Mouse (Mus musculus): ENCODE data around the gene Gper1. TPM values are rescaled to one million over a fixed set of nuclear protein-coding genes. Genes with fewer than 3 reads are reported as not detected.
A peak's percentile ranks its signal among the peaks of the same experiment; 100 is the strongest.

The Gper1 gene
- polyA plus RNA-seq, 1 experiment from 2014 or later = 0.77 TPM

DNA sequence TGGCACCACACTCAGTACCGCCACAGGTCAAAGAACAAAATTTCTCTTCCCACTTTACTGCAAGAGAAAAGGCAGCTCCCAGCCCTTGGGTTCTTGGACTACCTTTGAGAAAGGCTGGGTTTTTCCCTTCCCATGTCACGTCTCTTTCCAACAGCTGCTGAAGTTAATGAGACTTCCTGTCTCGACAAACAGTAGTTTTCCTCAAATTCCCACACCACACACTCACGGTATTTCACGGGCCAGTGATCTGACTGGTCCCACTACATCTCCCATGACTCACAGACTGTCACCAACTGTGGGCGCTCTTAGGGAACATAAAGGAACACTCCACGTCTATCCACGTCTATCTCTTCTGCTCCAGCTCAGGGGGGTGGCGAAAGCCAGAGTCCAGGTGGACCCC, 2.2 kb downstream of the Gper1 start:
- H3K27ac ChIP-seq (replicated peaks) = no peak overlapping the region; the same call in 1 of the 2 replicates
- H3K27me3 ChIP-seq (ENCODE audit: low read depth, poor library complexity, severe bottlenecking) = no peaks in the 10 kb centered on the region
- H3K9me3 ChIP-seq (replicated peaks) = no peaks in the 10 kb centered on the region
- 93% methylated on average over 9 of the region's 9 CpGs for WGBS
- H3K36me3 ChIP-seq = peaks cover 8% of the 10 kb centered on the region
- DNase-seq (ENCODE audit: low spot score) = no peak
- H3K4me3 ChIP-seq = no peak overlapping the region
- peaks cover 19% of the 10 kb centered on the region for H3K4me1 ChIP-seq

DNA sequence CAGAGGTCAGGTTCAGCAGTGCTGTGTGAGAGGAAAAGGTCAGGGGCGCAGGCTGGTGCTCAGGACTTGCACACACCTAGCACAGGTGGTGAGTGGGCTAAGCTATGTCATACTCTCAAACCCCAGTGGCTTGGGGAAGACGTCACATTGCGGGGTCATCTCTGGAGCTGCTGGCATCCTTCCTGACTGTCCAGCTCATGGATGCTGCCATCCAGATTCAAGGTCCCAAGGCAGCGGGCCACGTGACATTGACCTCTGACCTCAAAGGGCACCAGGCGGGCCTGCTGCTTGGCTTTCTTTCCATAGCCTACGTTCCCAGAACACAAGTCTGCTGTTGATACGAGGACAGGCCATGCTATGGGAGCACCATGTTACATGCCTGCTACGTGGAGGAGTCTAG, 4.0 kb downstream of the Gper1 start:
- Histone ChIP-seq H3K36me3 (peaks cover 8% of the 10 kb centered on the region), H3K9me3 (replicated peaks) (no peaks in the 10 kb centered on the region), H3K4me3 (no peak overlapping the region), H3K27ac (replicated peaks) (no peak overlapping the region), H3K4me1 (peaks cover 34% of the 10 kb centered on the region), H3K27me3 (ENCODE audit: low read depth, poor library complexity, severe bottlenecking) (no peaks in the 10 kb centered on the region)
- 89% methylated on average over 9 of the region's 9 CpGs for WGBS
- DNase-seq (ENCODE audit: low spot score) = no peak

DNA sequence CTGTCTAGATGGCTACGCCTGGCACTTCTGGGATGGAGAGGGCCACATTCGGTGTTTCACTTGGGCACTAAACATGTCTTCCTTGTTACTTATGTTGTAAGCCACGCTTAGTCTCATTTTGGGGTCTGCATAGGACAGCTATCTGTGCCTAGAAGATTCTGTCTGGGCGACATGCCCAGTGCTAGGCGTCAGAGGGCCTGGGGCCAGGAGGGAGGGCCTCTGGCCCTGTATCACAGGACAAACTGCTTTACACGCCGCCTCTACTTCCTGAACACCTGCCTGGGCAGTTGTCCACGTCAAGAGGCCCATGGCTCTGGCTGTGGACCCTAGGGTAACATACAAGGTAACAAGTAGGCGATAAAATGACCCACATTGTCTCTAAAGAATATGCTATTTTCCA, 5.0 kb downstream of the Gper1 start:
- no peak for DNase-seq (ENCODE audit: low spot score)
- Histone ChIP-seq H3K4me3 (no peak overlapping the region), H3K4me1 (peaks cover 42% of the 10 kb centered on the region), H3K27ac (replicated peaks) (no peak overlapping the region), H3K36me3 (peaks cover 8% of the 10 kb centered on the region), H3K27me3 (ENCODE audit: low read depth, poor library complexity, severe bottlenecking) (no peaks in the 10 kb centered on the region), H3K9me3 (replicated peaks) (no peaks in the 10 kb centered on the region)
- WGBS = 89% methylated on average over 9 of the region's 9 CpGs

DNA sequence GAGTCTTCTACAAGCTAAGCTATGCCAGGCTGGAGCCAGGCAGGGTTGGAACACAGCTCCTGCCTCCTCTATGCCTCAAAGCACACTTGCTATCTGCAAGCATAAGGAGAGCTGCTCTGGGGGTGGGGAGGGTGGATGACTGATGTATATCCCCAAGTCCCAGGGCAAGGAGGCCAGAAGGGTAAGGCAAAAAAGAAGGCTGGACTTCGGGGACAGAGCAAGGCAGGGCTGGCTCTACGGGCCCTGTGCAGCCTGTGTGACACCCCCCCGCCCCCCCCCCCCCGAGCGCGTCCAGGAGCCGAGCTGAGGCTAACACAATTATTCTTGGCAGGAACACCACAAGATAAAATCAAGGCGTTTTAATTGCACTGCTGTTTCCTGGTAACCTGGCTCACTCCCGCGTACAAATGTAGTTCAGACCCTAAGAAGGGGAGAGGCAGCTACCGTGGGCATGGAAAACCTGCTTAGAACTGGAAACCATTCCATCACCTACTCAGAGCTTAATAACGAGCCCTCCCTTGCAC, 6.9 kb downstream of the Gper1 start:
- Histone ChIP-seq H3K4me3 (no peak overlapping the region), H3K4me1 (peaks cover 52% of the 10 kb centered on the region), H3K27me3 (ENCODE audit: low read depth, poor library complexity, severe bottlenecking) (no peaks in the 10 kb centered on the region), H3K36me3 (peaks cover 8% of the 10 kb centered on the region), H3K27ac (replicated peaks) (peak overlapping the region; percentile 49; the same call in 1 of the 2 replicates), H3K9me3 (replicated peaks) (no peaks in the 10 kb centered on the region)
- 74% methylated on average over 12 of the region's 12 CpGs for WGBS
- DNase-seq (ENCODE audit: low spot score) = no peak

DNA sequence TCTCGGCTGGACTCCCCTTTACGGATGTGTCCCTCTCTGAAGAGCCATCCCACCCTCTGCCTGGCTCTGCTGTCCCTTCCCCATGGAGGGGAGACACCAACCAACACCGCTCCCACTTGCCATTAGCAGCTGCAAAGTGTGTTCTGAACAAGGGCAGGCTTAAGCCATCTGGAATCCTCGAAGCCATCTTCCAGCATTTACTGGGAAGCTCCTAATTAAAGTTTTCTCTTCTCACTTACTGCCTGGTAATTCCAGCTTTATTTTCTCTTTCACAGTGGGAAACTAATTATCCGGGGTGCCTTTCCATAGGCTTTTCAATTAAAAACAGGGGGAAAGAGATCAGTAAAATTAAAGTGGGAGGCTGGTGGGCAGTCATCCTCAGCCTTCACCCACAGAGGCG, 9.4 kb downstream of the Gper1 start:
- H3K36me3 ChIP-seq = peaks cover 9% of the 10 kb centered on the region; the same call in 1 of the 2 replicates
- no peaks in the 10 kb centered on the region for H3K27me3 ChIP-seq (ENCODE audit: low read depth, poor library complexity, severe bottlenecking)
- peak overlapping the region; percentile 46; the same call in 1 of the 2 replicates for H3K27ac ChIP-seq (replicated peaks)
- no peaks in the 10 kb centered on the region for H3K9me3 ChIP-seq (replicated peaks)
- no peak for DNase-seq (ENCODE audit: low spot score)
- WGBS = 32% methylated on average over 6 of the region's 6 CpGs
- peaks cover 66% of the 10 kb centered on the region for H3K4me1 ChIP-seq
- no peak overlapping the region for H3K4me3 ChIP-seq

DNA sequence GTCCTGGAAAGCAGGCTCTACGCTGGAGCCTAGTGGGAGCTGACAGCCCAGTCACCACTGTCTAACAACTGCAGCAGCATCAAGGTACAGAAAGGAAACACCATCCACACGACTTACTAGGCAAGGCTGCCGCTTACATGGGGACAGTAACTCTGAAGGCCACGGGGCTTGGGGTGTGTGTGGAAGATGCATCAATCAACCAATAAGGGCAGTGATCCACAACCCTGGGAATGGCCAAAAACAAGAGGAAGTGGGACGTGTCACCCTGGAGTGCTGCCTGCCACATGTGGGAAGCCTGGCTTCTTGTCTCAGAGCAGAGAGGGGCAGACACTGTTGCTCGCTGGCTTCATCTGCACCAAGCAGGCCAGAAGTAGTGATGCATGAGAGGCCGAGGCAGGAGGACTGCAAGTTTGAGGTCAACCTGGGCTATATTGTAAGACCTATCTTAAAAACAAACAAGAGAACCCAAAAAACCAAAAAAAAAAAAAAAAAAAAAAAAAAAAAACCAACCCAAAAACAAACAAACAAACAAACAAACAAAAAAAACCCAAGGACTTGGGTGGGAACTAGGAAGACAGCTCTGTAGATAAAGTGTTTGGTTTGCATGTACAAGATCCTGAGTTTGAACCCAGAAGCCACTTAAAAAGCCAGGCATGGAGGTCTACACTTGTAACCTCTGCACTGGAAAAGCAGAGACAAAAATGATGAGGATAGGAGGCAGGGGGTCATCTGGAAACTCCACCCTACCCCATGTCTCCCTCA, 10.0 kb downstream of the Gper1 start:
- 57% methylated on average over 7 of the region's 7 CpGs for WGBS
- Histone ChIP-seq H3K27me3 (ENCODE audit: low read depth, poor library complexity, severe bottlenecking) (no peaks in the 10 kb centered on the region), H3K36me3 (peaks cover 9% of the 10 kb centered on the region; the same call in 1 of the 2 replicates), H3K9me3 (replicated peaks) (no peaks in the 10 kb centered on the region), H3K4me3 (no peak overlapping the region), H3K4me1 (peaks cover 66% of the 10 kb centered on the region), H3K27ac (replicated peaks) (peak overlapping the region; percentile 61)
- no peak for DNase-seq (ENCODE audit: low spot score)

DNA sequence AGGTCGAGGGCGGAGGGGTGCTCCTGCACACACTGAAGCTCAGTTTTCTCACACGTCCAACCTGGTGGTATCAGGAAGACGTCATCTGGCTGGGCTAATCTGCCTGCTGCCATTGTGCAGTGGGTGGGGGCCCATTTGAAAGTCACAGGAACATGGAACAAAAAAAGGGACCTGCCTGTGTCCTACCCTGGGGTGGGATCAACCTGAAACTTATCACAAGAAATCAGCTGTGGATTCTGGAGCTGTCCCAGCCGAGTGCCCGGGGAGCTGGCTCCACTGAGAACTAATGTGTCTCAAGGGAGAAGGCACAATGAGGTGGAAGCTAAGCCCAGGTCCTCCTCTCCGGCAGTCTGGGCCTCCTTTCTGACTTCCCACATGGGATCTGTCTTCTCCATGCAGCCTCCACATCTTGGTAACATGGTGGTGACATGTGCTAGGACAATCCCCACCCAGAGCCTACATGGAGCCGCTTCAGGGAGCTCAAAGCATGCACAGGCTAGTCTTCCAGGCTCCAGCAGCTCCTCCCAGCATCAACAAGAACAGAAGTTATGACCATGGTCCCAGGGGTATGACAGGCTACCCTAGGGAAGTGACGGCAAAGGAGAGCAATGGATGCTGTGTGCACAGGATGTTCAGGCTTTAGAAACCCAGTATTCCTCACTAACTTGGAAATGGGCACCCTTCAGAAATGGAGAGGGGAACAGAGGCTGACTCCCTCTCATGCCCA, 11.1 kb downstream of the Gper1 start:
- H3K27ac ChIP-seq (replicated peaks) = peak overlapping the region; percentile 74
- no peaks in the 10 kb centered on the region for H3K27me3 ChIP-seq (ENCODE audit: low read depth, poor library complexity, severe bottlenecking)
- no peaks in the 10 kb centered on the region for H3K9me3 ChIP-seq (replicated peaks)
- H3K4me3 ChIP-seq = no peak overlapping the region
- peaks cover 9% of the 10 kb centered on the region; the same call in 1 of the 2 replicates for H3K36me3 ChIP-seq
- DNase-seq (ENCODE audit: low spot score) = no peak
- 79% methylated on average over 9 of the region's 9 CpGs for WGBS
- peaks cover 69% of the 10 kb centered on the region for H3K4me1 ChIP-seq

DNA sequence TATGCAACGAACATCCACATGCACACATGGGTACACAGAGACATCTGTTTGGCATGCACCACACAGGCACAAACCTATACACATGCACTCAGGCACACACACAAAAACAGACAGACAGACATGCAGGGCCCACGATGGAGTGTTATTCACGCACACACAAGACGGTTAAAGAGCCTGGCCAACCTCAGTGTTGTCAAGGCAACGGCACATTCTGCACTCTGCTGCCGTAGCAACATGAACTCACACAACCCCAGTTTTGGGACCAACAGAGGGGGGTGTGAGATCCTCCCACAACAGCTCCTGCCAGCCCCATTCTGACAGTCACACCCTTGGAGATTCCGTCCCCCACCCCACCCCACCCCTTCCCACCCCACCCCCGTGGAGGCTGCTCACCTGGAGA, 12.0 kb downstream of the Gper1 start:
- no peaks in the 10 kb centered on the region for H3K9me3 ChIP-seq (replicated peaks)
- H3K36me3 ChIP-seq = peaks cover 9% of the 10 kb centered on the region; the same call in 1 of the 2 replicates
- H3K4me3 ChIP-seq = no peak overlapping the region; the same call in 1 of the 2 replicates
- peak; percentile 59 for DNase-seq (ENCODE audit: low spot score)
- 47% methylated on average over 8 of the region's 8 CpGs for WGBS
- no peaks in the 10 kb centered on the region for H3K27me3 ChIP-seq (ENCODE audit: low read depth, poor library complexity, severe bottlenecking)
- peak overlapping the region; percentile 74 for H3K27ac ChIP-seq (replicated peaks)
- H3K4me1 ChIP-seq = peaks cover 60% of the 10 kb centered on the region

DNA sequence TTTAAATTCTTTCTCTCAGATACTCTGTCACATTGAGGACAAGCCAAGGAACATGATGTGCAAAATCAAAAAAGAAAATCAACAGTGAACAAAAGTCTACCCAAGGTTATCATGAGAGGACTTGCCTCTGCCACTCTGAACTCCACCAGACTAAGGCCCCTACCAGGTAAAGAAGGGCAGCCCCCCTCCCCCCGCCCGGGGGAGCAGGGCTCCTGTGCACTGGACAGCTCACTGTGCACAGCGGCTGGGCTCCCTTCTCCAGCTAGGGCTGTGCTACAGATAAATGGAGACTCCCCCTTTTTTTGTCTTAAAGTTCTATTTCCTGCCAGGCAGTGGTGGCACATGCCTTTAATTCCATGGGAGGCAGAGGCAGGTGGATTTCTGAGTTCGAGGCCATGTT, 14.8 kb downstream of the Gper1 start:
- peaks cover 9% of the 10 kb centered on the region; the same call in 1 of the 2 replicates for H3K36me3 ChIP-seq

DNA sequence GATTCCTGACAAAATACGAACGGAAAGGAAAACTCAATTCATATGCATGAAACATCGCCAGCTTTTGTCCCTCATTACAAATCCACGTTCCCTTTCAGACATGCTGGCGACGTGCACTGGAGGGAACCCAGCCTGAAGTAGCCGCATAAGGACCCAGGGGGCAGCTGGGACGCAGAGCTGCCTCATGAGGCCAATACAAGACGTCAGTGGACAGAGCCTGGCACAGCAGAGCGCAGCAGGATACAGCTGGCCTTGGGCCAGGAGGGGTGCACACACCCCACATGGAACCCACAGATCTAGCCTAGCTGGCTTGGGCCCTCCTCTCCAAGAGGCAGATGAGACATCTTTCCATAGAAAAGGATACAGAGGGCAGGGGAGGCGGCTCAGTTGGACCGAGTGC, 15.5 kb downstream of the Gper1 start:
- Histone ChIP-seq H3K27ac (replicated peaks) (peak overlapping the region; percentile 28; the same call in 1 of the 2 replicates), H3K4me3 (no peak overlapping the region), H3K4me1 (peaks cover 41% of the 10 kb centered on the region), H3K36me3 (peaks cover 9% of the 10 kb centered on the region; the same call in 1 of the 2 replicates), H3K27me3 (ENCODE audit: low read depth, poor library complexity, severe bottlenecking) (no peaks in the 10 kb centered on the region), H3K9me3 (replicated peaks) (no peaks in the 10 kb centered on the region)
- DNase-seq (ENCODE audit: low spot score) = no peak
- 91% methylated on average over 12 of the region's 12 CpGs for WGBS

More for the DNA sequence above, 14.8 kb downstream of the Gper1 start:
- Histone ChIP-seq H3K27ac (replicated peaks) (no peak overlapping the region), H3K9me3 (replicated peaks) (no peaks in the 10 kb centered on the region), H3K4me1 (peaks cover 40% of the 10 kb centered on the region), H3K4me3 (no peak overlapping the region), H3K27me3 (ENCODE audit: low read depth, poor library complexity, severe bottlenecking) (no peaks in the 10 kb centered on the region)
- no peak for DNase-seq (ENCODE audit: low spot score)
- WGBS = 97% methylated on average over 4 of the region's 4 CpGs

DNA sequence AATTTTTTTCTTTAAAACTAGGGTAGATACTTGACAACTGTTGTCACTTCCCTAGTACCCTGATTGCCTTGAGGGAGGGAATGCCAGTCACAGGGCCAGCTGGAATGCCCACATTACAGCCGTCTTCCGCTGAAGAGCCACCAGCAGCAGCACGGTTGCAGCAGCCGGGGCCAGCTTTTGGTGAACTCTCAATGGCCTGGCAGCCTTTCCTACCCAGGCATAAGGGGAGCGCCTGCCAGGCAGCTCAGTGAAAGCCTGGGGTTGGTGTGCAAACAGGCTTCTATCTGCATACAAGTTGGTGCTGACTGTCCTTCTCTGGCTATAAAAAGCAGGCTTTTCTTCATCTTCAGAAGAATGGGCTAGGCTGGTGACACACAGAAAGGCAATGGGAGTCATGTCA, 17.5 kb downstream of the Gper1 start:
- no peak for DNase-seq (ENCODE audit: low spot score)
- H3K27ac ChIP-seq (replicated peaks) = peak overlapping the region; percentile 39; the same call in 1 of the 2 replicates
- 94% methylated on average over 5 of the region's 5 CpGs for WGBS

DNA sequence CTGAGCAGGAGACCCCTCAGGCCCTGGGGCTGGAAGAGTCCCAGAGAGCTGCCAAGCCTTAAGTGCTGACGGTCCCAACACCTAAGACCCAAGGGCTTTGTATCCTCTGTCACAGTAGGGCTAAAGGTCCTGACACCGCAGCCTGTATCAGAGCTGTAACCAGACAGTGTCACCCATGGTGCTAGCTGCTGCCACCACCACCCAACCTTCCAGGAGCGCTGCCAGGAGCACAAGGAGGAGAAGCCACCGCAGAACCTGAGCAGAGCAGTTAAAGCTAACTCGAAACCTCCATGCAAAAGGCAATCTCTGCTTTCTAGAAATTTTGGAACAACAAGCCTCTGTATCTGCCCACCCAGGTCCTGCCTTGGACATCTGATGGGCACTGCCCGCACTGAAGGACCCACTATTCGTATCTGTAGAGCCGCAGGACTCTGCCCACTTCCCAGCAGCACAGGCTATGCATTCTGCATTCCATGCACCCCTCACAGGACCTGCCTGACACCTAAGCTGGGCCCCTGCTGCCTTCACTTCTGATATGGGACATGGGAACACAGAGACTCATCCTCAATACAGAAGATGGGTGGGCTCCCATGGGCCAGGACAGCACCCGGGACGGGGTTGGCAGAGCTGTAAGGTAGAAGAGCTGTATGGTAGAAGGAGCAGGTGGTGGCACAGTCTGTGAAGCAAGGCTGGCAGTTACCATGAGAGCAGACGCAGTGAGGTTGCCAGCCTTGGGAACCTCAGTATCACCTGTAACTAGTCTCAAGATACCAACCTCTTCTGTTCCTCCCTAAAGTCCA, 18.2 kb downstream of the Gper1 start:
- Histone ChIP-seq H3K27me3 (ENCODE audit: low read depth, poor library complexity, severe bottlenecking) (no peaks in the 10 kb centered on the region), H3K36me3 (peaks cover 8% of the 10 kb centered on the region; the same call in 1 of the 2 replicates), H3K27ac (replicated peaks) (peak overlapping the region; percentile 39; the same call in 1 of the 2 replicates), H3K9me3 (replicated peaks) (no peaks in the 10 kb centered on the region), H3K4me1 (peaks cover 25% of the 10 kb centered on the region), H3K4me3 (no peak overlapping the region)
- 94% methylated on average over 11 of the region's 11 CpGs for WGBS
- no peak for DNase-seq (ENCODE audit: low spot score)

More for the DNA sequence above, 17.5 kb downstream of the Gper1 start:
- Histone ChIP-seq H3K4me3 (no peak overlapping the region), H3K27me3 (ENCODE audit: low read depth, poor library complexity, severe bottlenecking) (no peaks in the 10 kb centered on the region), H3K4me1 (peaks cover 25% of the 10 kb centered on the region), H3K9me3 (replicated peaks) (no peaks in the 10 kb centered on the region), H3K36me3 (peaks cover 9% of the 10 kb centered on the region; the same call in 1 of the 2 replicates)

Measured in midbrain, embryonic 10.5 days (tissue).